Mouse (Mus musculus) urinary bladder, adult 2 months (tissue): ENCODE measurements around the gene Bbip1. TPM values are rescaled to one million over a fixed set of nuclear protein-coding genes. Genes with fewer than 3 reads are reported as not detected.

Experiments
- DNase-seq: peaks from one replicate; pipeline ENCODE4 v3.0.0; 2022; ENCODE audit warnings: low spot score
- polyA plus RNA-seq: library from polyadenylated mRNA; depleted of rRNA; stranded (reverse); fragments of >200 nt; gene quantifications from 2 replicates; pipeline ENCODE4 v1.2.3, GENCODE M21; 2012; rRNA removed

Gene Bbip1
- polyA plus RNA-seq, 1 experiment = 37.1 TPM

GRCm38 (mm10) chr19:53891569-53891968 is 52.9 kb downstream of the Bbip1 start:
- DNase-seq = no peak

- DNase-seq = no peak
These were observed 53.6 kb downstream of the Bbip1 start for GRCm38 (mm10) chr19:53890781-53891251.

- DNase-seq = no peak
These were observed 54.2 kb downstream of the Bbip1 start for GRCm38 (mm10) chr19:53890274-53890673.

- DNase-seq = no peak
These were observed 54.9 kb downstream of the Bbip1 start for GRCm38 (mm10) chr19:53889555-53889954.

GRCm38 (mm10) chr19:53888331-53888730 is 56.1 kb downstream of the Bbip1 start:
- DNase-seq = no peak

GRCm38 (mm10) chr19:53887822-53888221 is 56.6 kb downstream of the Bbip1 start:
- DNase-seq = no peak

GRCm38 (mm10) chr19:53886576-53887370 is 57.7 kb downstream of the Bbip1 start:
- no peak for DNase-seq

GRCm38 (mm10) chr19:53885450-53885849 is 59.0 kb downstream of the Bbip1 start:
- no peak for DNase-seq

- DNase-seq = no peak
These were observed 62.6 kb downstream of the Bbip1 start for GRCm38 (mm10) chr19:53881786-53882185.

GRCm38 (mm10) chr19:53880460-53880859 is 64.0 kb downstream of the Bbip1 start:
- DNase-seq = no peak

Other genes with a start within 250 kb of the Bbip1 start
- 81.3 and 100 TPM in 2 replicates for gene Pdcd4, start 52.4 kb downstream of the Bbip1 start, polyA plus RNA-seq
- 27.2 and 30.1 TPM in 2 replicates for gene Shoc2, start 321 bp downstream of the Bbip1 start, polyA plus RNA-seq
- gene Adra2a, start 99.5 kb upstream of the Bbip1 start, polyA plus RNA-seq = 1.5 and 2.2 TPM in 2 replicates